In the genomic region with DNA sequence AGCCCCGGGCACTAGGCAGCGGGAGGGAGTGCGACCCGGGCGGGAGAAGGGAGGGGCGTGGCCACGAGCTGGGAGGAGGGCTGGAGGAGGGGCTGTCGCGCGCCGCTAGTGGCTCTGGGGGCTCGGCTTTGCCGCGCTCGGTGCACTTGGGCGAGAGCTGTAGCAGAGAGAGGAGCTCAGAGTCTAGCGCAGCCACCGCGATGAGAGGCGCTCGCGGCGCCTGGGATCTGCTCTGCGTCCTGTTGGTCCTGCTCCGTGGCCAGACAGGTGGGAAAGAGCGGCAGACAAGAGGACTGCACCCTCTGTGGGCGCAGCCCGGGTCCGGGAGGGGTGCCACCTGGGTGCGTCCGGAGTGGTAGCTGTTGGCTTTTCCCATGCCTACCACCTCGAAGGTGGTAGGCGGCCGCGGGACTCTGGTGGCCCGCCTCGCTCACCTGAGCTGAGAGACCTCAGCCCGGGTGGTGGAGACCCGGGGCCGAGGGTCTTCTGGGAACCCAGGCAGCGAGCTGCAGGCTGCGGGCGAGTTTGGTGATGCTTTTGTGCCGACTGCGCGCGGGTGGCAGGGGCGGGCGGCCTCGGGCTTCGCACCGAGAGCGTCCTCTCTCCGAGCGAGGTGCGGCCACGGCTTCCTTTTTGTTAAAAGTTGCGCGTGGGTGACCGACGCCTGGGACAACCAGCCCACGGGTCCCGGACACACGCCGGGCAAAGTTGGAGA, we compare ENCODE assay signal across 8 mouse cellular contexts. TPM values are rescaled to one million over a fixed set of nuclear protein-coding genes. Genes with fewer than 3 reads are reported as not detected.
DNase-seq lines count a peak whose midpoint lies in the region; TF ChIP-seq lines count a peak whose summit lies in the region.

A gene (plus strand): TSS at position 65 of the 715 bp plus-strand sequence.

- peak within 1 kb of the TSS; percentile 60 for H3K4me3 ChIP-seq in cortical plate, adult 2 months (ENCODE audit: insufficient read depth, low read length)
- peak within 1 kb of the TSS; percentile 93 for H3K4me3 ChIP-seq in megakaryocyte, embryonic 14.5 days (replicated peaks)

- intact Hi-C loops in gastrocnemius, postnatal 14 days (cut with DNase I; ENCODE audit: low total_unique reads): loop anchor here (10.0 kb wide), 1 partner anchor 280 kb away; no protein-coding TSS in a partner anchor
- intact Hi-C loops in left cerebral cortex, postnatal 10 days (cut with DNase I): loop anchor here (5.0 kb wide), 2 partner anchors 72 to 277 kb away; no protein-coding TSS in a partner anchor

- no peaks in the 10 kb centered on the region for H3K9me3 ChIP-seq in megakaryocyte, embryonic 14.5 days

- no peak within 1 kb of the TSS for H3K27ac ChIP-seq in cortical plate, adult 2 months (ENCODE audit: insufficient read depth, low read length)

- H3K36me3 ChIP-seq in megakaryocyte, embryonic 14.5 days (replicated peaks; ENCODE audit: low read length): no peaks in the 10 kb centered on the region

- peak; percentile 44 for DNase-seq in adrenal gland, adult 18-20 months (ENCODE audit: low spot score in 2 of 2)
- peak; percentile 61 for DNase-seq in gastrocnemius, postnatal 14 days
- peak; percentile 7 for DNase-seq in induced T-regulatory cell, adult 2 months (ENCODE audit: low read depth)
- peak; percentile 59 to 90 for DNase-seq in left cerebral cortex, postnatal 10 days (ENCODE audit: extremely low spot score in 1 of 2, low spot score in 2 of 2)
- peak; percentile 69 for DNase-seq in right cerebral cortex, postnatal 25 days
- peak; percentile 24 to 65 for DNase-seq in urinary bladder, postnatal 36 days (ENCODE audit: low spot score in 2 of 2)

- no peak for TF ChIP-seq CTCF in cortical plate, adult 2 months (IDR thresholded peaks at IDR 0.05; ENCODE audit: extremely low read depth, insufficient read depth, low read length)

- peak; percentile 61; the same call in 1 of the 2 replicates for TF ChIP-seq POLR2A in cortical plate, adult 2 months (IDR thresholded peaks at IDR 0.05; ENCODE audit: extremely low read depth, insufficient read depth, low read length)

- peaks cover 78% of the 10 kb centered on the region for H3K27me3 ChIP-seq in megakaryocyte, embryonic 14.5 days (replicated peaks)

- no peaks in the 10 kb centered on the region for H3K4me1 ChIP-seq in cortical plate, adult 2 months (ENCODE audit: control insufficient read depth, insufficient read depth, low read length)
- peaks cover 59% of the 10 kb centered on the region for H3K4me1 ChIP-seq in megakaryocyte, embryonic 14.5 days

RNA-seq across cellular contexts. Expression of the gene that starts here (rescaled TPM):
- 1 to 10 TPM; 2.7 to 3.8 TPM for total RNA-seq in adrenal gland, adult 18-20 months (2021)
- polyA plus RNA-seq in cortical plate, adult 2 months (2012; rRNA removed): 25.6 and 26.1 TPM in 2 replicates
- 1 to 10 TPM; 3.1 to 3.9 TPM for total RNA-seq in gastrocnemius, postnatal 14 days (2021)
- 10 to 100 TPM; 43.9 to 47.4 TPM for total RNA-seq in left cerebral cortex, postnatal 10 days (2021)
- 0.41 and 1.5 TPM in 2 replicates for polyA plus RNA-seq in megakaryocyte, embryonic 14.5 days (2012; ENCODE audit: insufficient read depth, low replicate concordance)

Comparison
In these comparisons a context has a peak if more than half of its experiments do, and no peak if none do; other contexts are left out.
1. RNA of the gene that starts here (total RNA-seq): 43.9 to 47.4 TPM in left cerebral cortex, postnatal 10 days; 3.1 to 3.9 TPM in gastrocnemius, postnatal 14 days and 2.7 to 3.8 TPM in adrenal gland, adult 18-20 months; every median in the first group is over 4 times any median in the second.
2. RNA of the gene that starts here (polyA plus RNA-seq): 25.6 to 26.1 TPM in cortical plate, adult 2 months; 0.41 to 1.5 TPM in megakaryocyte, embryonic 14.5 days; every median in the first group is over 10 times any median in the second.
3. DNase-seq: peak in every context shown above with its lines; median percentile 74 in left cerebral cortex, postnatal 10 days; 69 in right cerebral cortex, postnatal 25 days; 61 in gastrocnemius, postnatal 14 days; 44 in urinary bladder, postnatal 36 days; 44 in adrenal gland, adult 18-20 months; 7 in induced T-regulatory cell, adult 2 months.